Mouse (Mus musculus) MN1 (cell line): ENCODE results near the gene Igfbp2.

Experiments
- DNase-seq: peaks from one replicate; pipeline ENCODE4 v3.0.0-alpha.2; 2016; ENCODE audit warnings: low spot score

Gene Igfbp2

DNA sequence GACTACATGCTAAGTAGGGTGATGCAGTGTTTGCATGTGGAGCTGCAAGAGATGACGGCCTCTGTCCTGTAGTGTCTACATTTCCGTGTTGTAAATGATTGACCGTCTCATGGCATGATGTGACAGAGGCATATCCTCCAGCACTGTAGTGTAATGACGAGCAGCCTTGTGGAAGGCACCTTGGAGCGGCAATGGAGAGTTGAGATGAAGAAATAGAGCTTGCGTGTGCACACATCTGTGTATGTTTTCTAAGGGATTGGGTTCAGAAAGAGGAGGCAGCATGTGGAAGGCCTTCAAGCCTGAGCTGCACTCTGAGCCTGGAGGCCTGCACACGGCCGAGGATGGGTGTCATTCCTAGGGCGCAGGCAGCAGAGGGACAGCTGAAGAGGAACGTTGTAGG lies 31.4 kb downstream of the Igfbp2 start:
- DNase-seq: no peak

GRCm38 (mm10) chr1:72856209-72856909 lies 32.1 kb downstream of the Igfbp2 start:
- no peak for DNase-seq

DNA sequence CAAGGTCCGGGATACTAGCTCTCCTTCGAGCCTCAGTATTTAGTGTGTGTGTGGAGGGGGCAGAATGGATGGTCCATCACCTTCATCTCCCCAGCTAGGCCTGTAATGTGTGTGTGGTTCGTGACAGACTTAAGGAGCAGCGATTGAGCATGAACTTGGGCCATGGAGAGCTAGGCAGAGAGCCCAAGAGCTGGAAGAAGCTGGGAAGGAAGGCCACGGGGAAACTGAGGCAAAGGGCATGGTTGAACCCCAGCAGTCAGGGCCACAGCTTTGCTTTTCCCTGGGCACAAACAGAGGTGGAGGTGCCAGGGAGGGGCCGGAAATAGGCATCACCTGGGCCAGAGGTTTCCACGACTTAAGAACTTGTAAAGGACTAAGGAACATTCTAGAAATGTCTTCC lies 32.8 kb downstream of the Igfbp2 start:
- no peak for DNase-seq

- DNase-seq: no peak
Observed at GRCm38 (mm10) chr1:72857631-72858030, 33.3 kb downstream of the Igfbp2 start.

GRCm38 (mm10) chr1:72858286-72858685 lies 34.0 kb downstream of the Igfbp2 start:
- DNase-seq: no peak

- DNase-seq: no peak
Observed at GRCm38 (mm10) chr1:72858874-72859273, 34.6 kb downstream of the Igfbp2 start.

DNA sequence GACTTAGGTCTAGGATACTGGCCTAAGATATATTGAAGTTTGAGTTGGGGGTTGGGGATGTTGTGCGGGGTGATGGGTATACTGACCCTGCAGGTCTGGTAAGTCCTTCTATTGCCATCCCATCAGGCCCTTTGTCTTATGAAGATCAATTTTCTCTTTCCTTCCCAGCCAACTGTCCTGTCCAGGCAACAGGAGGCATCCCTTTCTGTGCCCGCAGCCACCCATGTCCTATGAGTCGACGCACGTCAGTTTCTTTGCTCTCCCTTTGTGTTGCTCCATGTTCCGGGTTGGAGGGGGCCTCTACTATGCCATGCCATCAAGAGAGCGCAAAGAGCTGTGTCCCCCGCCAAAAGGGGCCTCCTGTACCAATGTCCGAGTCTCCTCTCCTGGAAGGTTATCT lies 35.7 kb downstream of the Igfbp2 start:
- no peak for DNase-seq

- DNase-seq: no peak
Observed at GRCm38 (mm10) chr1:72860502-72860901, 36.2 kb downstream of the Igfbp2 start.

DNA sequence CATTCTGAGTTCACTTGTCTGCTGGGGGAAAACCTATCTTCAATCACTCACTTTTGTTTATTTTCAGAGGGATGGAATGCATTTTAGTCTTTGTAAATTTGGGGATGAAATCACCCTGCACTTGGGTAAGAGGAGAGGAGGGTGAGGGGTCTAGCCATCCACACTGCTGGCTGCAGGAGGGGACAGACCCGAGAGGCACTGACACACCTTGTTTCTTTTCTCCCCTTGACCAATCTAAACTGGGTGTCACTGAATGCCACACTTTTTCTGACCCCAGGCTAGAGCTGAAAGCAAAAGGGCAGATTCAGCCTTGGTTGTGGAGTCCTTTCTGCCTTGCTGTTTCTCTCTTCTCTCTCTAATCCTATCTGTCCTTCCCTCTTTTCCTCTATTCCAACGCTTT lies 37.4 kb downstream of the Igfbp2 start:
- no peak for DNase-seq

GRCm38 (mm10) chr1:72862248-72862647 lies 37.9 kb downstream of the Igfbp2 start:
- DNase-seq: no peak

GRCm38 (mm10) chr1:72863692-72864091 lies 39.4 kb downstream of the Igfbp2 start:
- DNase-seq: no peak

GRCm38 (mm10) chr1:72864272-72864671 lies 40.0 kb downstream of the Igfbp2 start:
- DNase-seq: no peak

DNA sequence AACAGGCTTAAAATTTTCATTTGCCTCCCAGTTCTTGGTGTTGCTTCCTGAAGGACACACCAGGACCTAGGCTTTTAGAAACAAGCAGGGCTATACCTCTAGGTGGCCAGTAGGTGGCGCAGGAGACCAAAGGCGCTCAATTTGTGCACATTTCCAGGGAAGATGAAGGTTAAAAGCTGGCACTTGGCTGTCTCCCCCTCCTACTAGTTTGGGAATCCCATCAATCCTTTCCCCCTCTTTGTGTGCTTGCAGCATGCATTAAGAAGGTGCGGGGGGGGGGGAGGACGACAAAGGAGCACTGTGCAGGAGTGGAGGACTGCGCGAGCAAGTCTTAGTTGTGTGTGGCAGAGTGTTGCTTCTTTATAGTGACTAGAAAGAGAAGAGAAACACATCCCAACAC lies 41.6 kb downstream of the Igfbp2 start:
- peak; percentile 79 for DNase-seq

DNA sequence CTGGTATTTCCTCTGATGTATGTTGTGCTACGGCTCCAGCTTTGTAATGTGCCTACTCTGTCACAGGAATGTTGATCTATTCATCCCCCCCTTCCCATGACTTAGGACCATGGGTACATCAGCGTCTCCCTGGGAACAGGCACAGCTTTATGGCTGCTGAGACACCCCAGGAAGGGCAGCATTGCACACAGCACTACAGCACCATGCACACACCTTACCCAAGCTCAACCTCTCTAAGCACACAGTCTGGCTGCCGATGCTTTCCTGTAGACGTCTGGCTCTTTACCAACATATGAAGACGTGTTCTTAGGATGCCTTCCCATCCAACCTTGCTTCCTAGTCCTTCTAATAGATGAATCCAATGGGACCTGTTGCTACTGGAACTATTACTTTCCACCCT lies 42.1 kb downstream of the Igfbp2 start:
- DNase-seq: no peak

DNA sequence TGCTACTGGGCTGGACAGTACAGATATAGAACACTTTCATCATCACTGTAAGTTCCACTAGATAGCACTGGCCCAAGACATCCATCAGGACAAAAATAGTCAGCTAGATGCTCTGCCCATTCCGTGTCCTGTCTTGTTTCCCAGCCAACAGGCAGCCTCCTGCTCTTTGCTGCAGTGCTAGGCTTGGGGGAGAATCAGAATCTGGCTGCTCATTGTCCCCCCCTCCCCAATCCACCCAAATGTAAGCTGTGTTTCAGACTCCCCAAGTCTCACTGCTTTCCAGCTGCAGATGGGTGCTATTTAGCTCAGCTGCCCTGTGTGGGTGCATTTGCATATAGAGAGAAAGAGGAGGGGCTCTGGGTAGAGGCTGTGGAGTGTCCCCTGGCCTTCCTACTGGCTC lies 43.0 kb downstream of the Igfbp2 start:
- no peak for DNase-seq

DNA sequence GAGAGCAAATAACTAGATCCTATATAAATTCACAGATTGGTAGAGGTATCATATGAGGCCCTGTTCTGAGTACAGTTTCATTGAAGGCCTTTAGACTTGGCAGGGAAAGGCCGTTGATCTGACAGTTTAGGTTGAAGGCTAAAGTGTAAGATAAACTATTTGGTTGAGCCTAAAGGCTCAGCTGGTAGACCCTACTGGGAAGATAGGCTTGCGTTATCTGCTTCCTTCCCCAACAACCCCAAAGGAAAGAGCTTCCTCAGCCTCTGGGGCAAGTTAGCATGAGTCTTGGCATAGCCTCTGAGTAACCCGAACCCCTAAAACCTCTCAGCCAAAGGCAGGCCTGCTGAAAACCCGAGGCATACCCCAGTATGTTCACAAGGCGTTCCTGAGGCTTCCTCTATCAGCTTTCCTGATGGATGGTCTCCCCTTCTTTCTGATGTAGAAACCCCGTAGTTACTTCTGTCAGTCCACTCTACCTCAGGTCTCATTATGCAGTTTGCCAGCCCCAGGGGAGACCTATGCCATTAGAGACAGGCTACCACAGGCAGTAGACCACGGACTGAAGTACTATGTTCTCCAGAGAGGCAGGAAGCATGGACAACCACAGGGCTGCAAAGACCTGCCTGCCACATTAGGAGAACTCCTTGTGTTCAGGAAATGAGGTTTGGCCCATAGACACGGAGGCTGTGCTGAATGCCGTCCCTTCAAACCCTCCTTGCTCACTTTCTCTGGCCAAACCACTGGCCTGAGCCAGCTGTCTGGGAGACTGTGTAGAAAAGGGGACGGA lies 44.3 kb downstream of the Igfbp2 start:
- DNase-seq: no peak

DNA sequence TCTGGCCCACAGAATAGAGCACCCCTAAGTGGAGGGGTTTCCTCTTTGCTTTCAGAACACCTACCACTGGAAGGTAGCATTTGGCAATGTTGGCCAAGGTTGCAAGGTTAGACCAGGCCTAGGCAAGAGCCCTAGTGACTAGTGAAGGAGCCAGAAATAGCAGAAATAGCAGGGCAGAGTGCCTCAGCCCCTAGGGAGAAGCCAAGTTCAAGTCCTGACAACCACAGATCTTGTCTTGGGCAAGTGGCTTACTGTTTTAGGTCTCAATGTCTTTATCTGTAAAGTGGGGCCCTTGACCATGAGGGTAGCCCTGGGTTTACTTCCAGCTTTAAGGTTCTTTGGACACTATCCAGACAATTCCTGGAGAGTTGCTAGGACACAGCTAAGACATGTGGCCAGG lies 45.0 kb downstream of the Igfbp2 start:
- no peak for DNase-seq

DNA sequence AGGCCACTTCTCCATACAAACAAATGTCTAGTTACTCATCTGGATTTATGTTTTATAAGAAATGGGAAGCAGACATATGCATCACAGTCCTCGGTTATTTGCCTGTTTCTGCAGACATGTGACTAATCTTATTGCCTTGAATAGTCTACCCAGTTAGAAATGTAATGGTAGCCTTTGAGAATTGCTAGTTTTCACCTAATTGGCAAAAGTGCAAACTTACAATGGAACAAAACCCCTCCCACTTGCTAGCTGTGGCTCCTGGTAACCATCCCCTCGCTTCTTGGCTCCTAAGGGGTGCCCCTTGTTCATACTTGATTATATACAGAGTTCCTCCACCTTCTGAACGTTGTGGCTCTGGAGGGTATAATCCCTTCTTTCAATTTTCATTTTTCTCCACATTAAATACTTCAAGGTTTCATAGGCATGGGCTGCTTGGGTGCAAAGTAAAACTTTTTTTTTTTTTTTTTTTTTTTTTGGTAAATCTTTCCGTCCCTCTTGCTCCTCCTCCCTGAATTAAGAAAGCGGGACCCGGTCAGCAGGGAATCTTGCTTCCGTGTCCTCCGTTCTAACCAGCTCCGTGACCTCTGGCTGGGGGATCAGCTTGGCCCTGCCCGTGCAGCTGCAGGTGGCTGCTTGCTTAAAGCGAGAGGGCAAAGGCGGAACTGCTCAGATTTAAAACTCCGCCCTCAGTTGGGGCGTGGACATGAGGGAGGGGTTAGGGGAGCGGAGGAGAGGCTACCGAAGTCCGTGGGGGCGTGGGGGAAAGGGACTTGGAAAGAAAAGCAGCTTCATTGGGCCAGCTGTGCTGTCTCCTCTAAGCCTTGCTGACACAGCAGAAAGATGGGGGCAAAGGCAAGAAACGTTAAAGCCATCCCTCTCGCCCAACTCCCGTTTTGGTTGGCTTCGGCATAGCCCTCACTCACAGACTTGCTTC lies 45.6 kb downstream of the Igfbp2 start:
- peak; percentile 87 for DNase-seq

DNA sequence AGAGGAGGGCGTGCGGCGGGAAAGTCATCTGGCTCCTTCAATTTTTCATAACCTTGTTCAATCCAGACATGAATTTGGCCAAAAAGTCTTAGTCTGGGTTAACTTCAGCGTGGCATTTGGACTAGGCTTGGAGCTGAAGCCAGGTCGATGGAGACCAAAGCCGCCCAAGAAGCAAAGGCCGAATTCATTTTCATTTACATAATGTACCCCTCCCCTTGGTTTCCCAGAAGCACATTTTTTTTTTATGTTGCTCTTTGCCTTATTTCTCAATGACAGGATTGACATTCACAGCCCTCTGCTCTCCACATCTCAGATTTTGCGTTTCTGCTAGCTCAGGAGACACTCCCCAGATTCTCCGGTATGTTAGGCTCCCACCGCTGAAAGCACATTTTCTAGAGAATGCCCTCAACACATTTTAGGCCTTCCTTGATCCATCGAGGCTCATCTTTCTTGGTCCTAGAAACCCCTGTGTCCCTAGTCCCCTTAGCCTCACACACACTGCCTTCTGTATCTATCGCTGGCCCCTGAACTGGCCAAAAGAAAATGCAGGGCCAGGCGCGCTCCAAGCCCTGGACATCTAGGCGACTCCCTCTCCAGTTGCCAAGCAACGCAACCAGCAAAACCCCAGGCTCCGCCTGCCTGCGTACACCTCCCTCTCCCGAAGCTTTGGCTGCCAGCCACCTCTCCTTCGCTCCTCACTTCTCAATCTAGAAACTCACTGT lies 46.5 kb downstream of the Igfbp2 start:
- DNase-seq: peak; percentile 91

DNA sequence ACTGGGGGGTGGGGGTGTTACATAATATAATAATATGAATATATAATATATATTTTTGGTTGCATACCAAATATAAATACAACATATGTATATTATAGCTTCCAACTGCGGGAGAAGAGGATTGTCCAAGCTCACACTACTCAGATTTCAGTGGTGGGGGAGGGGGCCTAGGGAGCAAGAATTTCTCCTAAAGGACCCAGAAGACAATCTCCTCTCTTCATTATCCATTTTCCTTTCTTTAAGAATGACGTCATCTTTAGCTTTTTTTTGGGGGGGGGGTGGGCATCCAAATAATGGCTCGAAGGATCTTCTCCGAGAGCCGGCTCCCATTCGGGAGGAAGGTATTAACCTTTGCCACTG lies 47.0 kb downstream of the Igfbp2 start:
- DNase-seq: no peak

GRCm38 (mm10) chr1:72871697-72872411 lies 47.6 kb downstream of the Igfbp2 start:
- peak; percentile 62 for DNase-seq
